Comparison of ENCODE assay signal across 8 mouse cellular contexts in genomic region chr16:21643621-21644041, GRCm38 (mm10). TPM values are rescaled to one million over a fixed set of nuclear protein-coding genes. Genes with fewer than 3 reads are reported as not detected.
DNase-seq lines count a peak whose midpoint lies in the region; ATAC-seq lines count a peak whose summit lies in the region.

No protein-coding gene starts in this region.

- DNase-seq in left cerebral cortex, postnatal 4 days: peak; percentile 68
- no peak for DNase-seq in left cerebral cortex, adult 11 months (ENCODE audit: low spot score)
- DNase-seq in intestine, embryonic 14.5 days (ENCODE audit: low spot score): no peak
- no peak for DNase-seq in adrenal gland, adult (ENCODE audit: inconsistent age in 2 of 2, low spot score in 1 of 2)
- no peak for DNase-seq in retina, embryonic 14.5 days (ENCODE audit: low spot score)

- H3K4me2 ChIP-seq in forebrain, embryonic 16.5 days (ENCODE audit: low read length): no peak overlapping the region
- H3K4me2 ChIP-seq in intestine, embryonic 14.5 days (ENCODE audit: low read length): peak overlapping the region; percentile 40
- no peak overlapping the region for H3K4me2 ChIP-seq in neural tube, embryonic 13.5 days

- peak; percentile 38 for ATAC-seq in forebrain, embryonic 16.5 days
- no peak for ATAC-seq in intestine, embryonic 14.5 days (replicated peaks; ENCODE audit: low FRiP score, low TSS enrichment, low read depth)
- ATAC-seq in neural tube, embryonic 13.5 days (ENCODE audit: low read depth): no peak; the same call in 1 of the 2 replicates
- ATAC-seq in granulocyte monocyte progenitor cell, adult 5-6 weeks (replicated peaks; ENCODE audit: poor library complexity, severe bottlenecking): no peak

- 75% methylated on average over 2 of the region's 2 CpGs for WGBS in forebrain, embryonic 16.5 days
- WGBS in intestine, embryonic 14.5 days: 78% methylated on average over 2 of the region's 2 CpGs
- 70% methylated on average over 2 of the region's 2 CpGs for WGBS in neural tube, embryonic 13.5 days

- no peak overlapping the region for H3K9ac ChIP-seq in forebrain, embryonic 16.5 days (replicated peaks; ENCODE audit: low read depth, low read length)
- H3K9ac ChIP-seq in intestine, embryonic 14.5 days (ENCODE audit: low read length): peak overlapping the region; percentile 44
- H3K9ac ChIP-seq in neural tube, embryonic 13.5 days: peak overlapping the region; percentile 45

- H3K27me3 ChIP-seq in forebrain, embryonic 16.5 days (replicated peaks; ENCODE audit: control insufficient read depth, insufficient read depth, low read length): no peaks in the 10 kb centered on the region
- H3K27me3 ChIP-seq in intestine, embryonic 14.5 days (replicated peaks; ENCODE audit: control insufficient read depth, insufficient read depth, low read length): no peaks in the 10 kb centered on the region
- H3K27me3 ChIP-seq in neural tube, embryonic 13.5 days: no peaks in the 10 kb centered on the region

- no peak overlapping the region for H3K4me3 ChIP-seq in forebrain, embryonic 16.5 days (replicated peaks; ENCODE audit: low read length)
- 0 out of 2 replicates have a peak overlapping the region, but pooled peaks have one; percentile 13 for H3K4me3 ChIP-seq in intestine, embryonic 14.5 days (ENCODE audit: low read depth, low read length)
- H3K4me3 ChIP-seq in neural tube, embryonic 13.5 days: no peak overlapping the region

- H3K27ac ChIP-seq in forebrain, embryonic 16.5 days (ENCODE audit: low read length): peak overlapping the region; percentile 24
- peak overlapping the region; percentile 91 for H3K27ac ChIP-seq in intestine, embryonic 14.5 days (ENCODE audit: low read depth)
- peak overlapping the region; percentile 70 for H3K27ac ChIP-seq in neural tube, embryonic 13.5 days (replicated peaks)

- intact Hi-C loops in left cerebral cortex, postnatal 4 days (cut with DNase I): no loop called here

- no peaks in the 10 kb centered on the region for H3K36me3 ChIP-seq in forebrain, embryonic 16.5 days (ENCODE audit: control insufficient read depth, insufficient read depth)
- no peaks in the 10 kb centered on the region for H3K36me3 ChIP-seq in intestine, embryonic 14.5 days (ENCODE audit: control insufficient read depth, insufficient read depth, low read length)
- peaks cover 34% of the 10 kb centered on the region for H3K36me3 ChIP-seq in neural tube, embryonic 13.5 days

- no peaks in the 10 kb centered on the region; the same call in 1 of the 2 replicates for H3K4me1 ChIP-seq in forebrain, embryonic 16.5 days (replicated peaks; ENCODE audit: control insufficient read depth, insufficient read depth, low read length)
- peaks cover 18% of the 10 kb centered on the region for H3K4me1 ChIP-seq in intestine, embryonic 14.5 days (replicated peaks; ENCODE audit: control insufficient read depth, insufficient read depth, low read length)
- peaks cover 19% of the 10 kb centered on the region for H3K4me1 ChIP-seq in neural tube, embryonic 13.5 days (replicated peaks)

- H3K9me3 ChIP-seq in forebrain, embryonic 16.5 days (ENCODE audit: control insufficient read depth, low read length): no peaks in the 10 kb centered on the region
- H3K9me3 ChIP-seq in intestine, embryonic 14.5 days (ENCODE audit: control insufficient read depth, low read length): no peaks in the 10 kb centered on the region
- H3K9me3 ChIP-seq in neural tube, embryonic 13.5 days: no peaks in the 10 kb centered on the region

RNA-seq across cellular contexts. Expression of gene 2510009E07Rik, which starts 50.8 kb away (rescaled TPM):
- 10 to 100 TPM; 68.9 to 81.0 TPM for total RNA-seq in left cerebral cortex, postnatal 4 days (2021)
- 43.0 and 43.9 TPM in 2 replicates for polyA plus RNA-seq in forebrain, embryonic 16.5 days (2015; fragmentation: Nextera tagmentation; extraction: Ambion mirVana)
- 20.0 and 21.2 TPM in 2 replicates for polyA plus RNA-seq in intestine, embryonic 14.5 days (2014; fragmentation: Nextera tagmentation; extraction: Ambion mirVana)
- polyA plus RNA-seq in neural tube, embryonic 13.5 days (2015; fragmentation: Nextera tagmentation; extraction: Ambion mirVana): 54.0 and 56.5 TPM in 2 replicates
- total RNA-seq in granulocyte monocyte progenitor cell, adult 5-6 weeks (2014; fragmentation: Nextera tagmentation): 0.51 and 1.5 TPM in 2 replicates
- total RNA-seq in granulocyte monocyte progenitor cell, adult 5-6 weeks (2017): 0.13 and 0.52 TPM in 2 replicates

Comparison
In these comparisons a context has a peak if more than half of its experiments do, and no peak if none do; other contexts are left out.
1. H3K27ac ChIP-seq: peak in every context shown above with its lines; median percentile 91 in intestine, embryonic 14.5 days; 70 in neural tube, embryonic 13.5 days; 24 in forebrain, embryonic 16.5 days.